Mouse (Mus musculus) activated CD4-positive, CD25-positive, alpha-beta regulatory T cell, adult 4 months (primary cell): ENCODE measurements around the gene Cdk6. TPM values are rescaled to one million over a fixed set of nuclear protein-coding genes. Genes with fewer than 3 reads are reported as not detected.

ENCODE experiments used
- ATAC-seq: one replicate; pipeline ENCODE4 v1.8.0; 2017
- polyA plus RNA-seq, 2 experiments: library from polyadenylated mRNA; unstranded; fragments of 100-300 nt; shearing (Covaris generic); gene quantifications; one replicate each; pipeline ENCODE4 v1.2.1; 2017

The Cdk6 gene
- polyA plus RNA-seq, 2 experiments from 2014 or later, result 29.6 to 32.3 TPM

DNA sequence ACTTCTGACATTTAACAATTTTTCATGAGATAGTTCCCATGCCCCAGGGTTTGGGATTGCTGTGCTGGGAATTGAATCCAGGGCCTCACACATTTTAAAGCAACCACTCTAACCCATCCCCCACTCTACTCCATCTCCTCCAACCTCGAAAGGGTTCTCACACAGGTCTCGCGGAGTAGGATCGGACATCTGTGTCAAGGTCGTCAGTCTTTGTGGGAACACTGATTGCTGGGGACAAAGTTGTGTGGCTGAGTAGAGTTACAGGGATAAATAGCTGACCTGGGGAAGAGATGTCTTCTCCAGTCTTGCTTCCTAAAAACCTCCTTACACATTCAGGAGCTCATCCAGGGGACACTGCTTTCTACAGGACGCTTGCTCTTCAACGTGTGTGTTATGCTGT, 237.8 kb downstream of the Cdk6 start:
- ATAC-seq, result no peak

Other genes with a start within 250 kb of the Cdk6 start
- gene Fam133b, start 202.3 kb downstream of the Cdk6 start, polyA plus RNA-seq, result 10 to 100 TPM; 38.1 to 52.1 TPM
- gene 1700109H08Rik, start 230.1 kb downstream of the Cdk6 start, polyA plus RNA-seq, result 1 to 10 TPM; 6.3 to 9.7 TPM